Mouse (Mus musculus) heart, postnatal 0 days (tissue): ENCODE data around the gene Rpl3. TPM values are rescaled to one million over a fixed set of nuclear protein-coding genes. Genes with fewer than 3 reads are reported as not detected.

ENCODE experiments used
- ATAC-seq: fragments of 200-750 bp; cut with Nextera tagmentation; 2 replicates; pipeline ENCODE4 v1.8.0; 2017; ENCODE audit warnings: low read depth, moderate number of reproducible peaks, moderate library complexity; ENCODE audit not compliant: insufficient read depth
- DNase-seq: peaks from one replicate; pipeline ENCODE4 v3.0.0-alpha.2; 2016; ENCODE audit warnings: low spot score
- H3K27ac ChIP-seq: fragments of 300-500 bp; sonication (generic); 2 replicates; pipeline ENCODE4 v1.5.1; 2014; ENCODE audit warnings: low read depth, mild to moderate bottlenecking
- H3K27me3 ChIP-seq: fragments of 300-500 bp; sonication (generic); 2 replicates; pipeline ENCODE4 v1.6.1; 2014; ENCODE audit warnings: low read length, mixed read lengths; ENCODE audit not compliant: control insufficient read depth, insufficient read depth
- H3K36me3 ChIP-seq: fragments of 300-500 bp; sonication (generic); replicated peaks from 2 replicates; pipeline ENCODE4 v1.6.1; 2014; ENCODE audit warnings: low read length, mixed read lengths; ENCODE audit not compliant: control insufficient read depth, insufficient read depth
- H3K4me1 ChIP-seq: fragments of 300-500 bp; sonication (generic); 2 replicates; pipeline ENCODE4 v1.6.1; 2014; ENCODE audit warnings: antibody characterized with exemption; ENCODE audit not compliant: control insufficient read depth, insufficient read depth
- H3K4me2 ChIP-seq: fragments of 300-500 bp; sonication (generic); 2 replicates; pipeline ENCODE4 v1.6.1; 2014; ENCODE audit warnings: low read depth, mild to moderate bottlenecking, low read length, moderate library complexity
- H3K4me3 ChIP-seq: fragments of 300-500 bp; sonication (generic); 2 replicates; pipeline ENCODE4 v1.5.1; 2014; ENCODE audit warnings: low read depth, low read length
- H3K9ac ChIP-seq: fragments of 300-500 bp; sonication (generic); replicated peaks from 2 replicates; pipeline ENCODE4 v1.6.1; 2014; ENCODE audit warnings: low read depth, low read length, mixed read lengths
- H3K9me3 ChIP-seq: fragments of 300-500 bp; sonication (generic); replicated peaks from 2 replicates; pipeline ENCODE4 v1.6.1; 2016; ENCODE audit warnings: low read length; ENCODE audit not compliant: control insufficient read depth
- CTCF ChIP-seq: IDR thresholded peaks from 2 replicates; pipeline ENCODE4 v1.5.1; 2016; ENCODE audit warnings: antibody characterized with exemption, control low read depth, low read depth
- EP300 ChIP-seq: IDR thresholded peaks from 2 replicates; pipeline ENCODE4 v1.6.1; 2016; ENCODE audit warnings: antibody characterized with exemption, low read depth
- whole genome bisulfite sequencing: fragments of 180-500 bp; shearing (Covaris S2); extraction: QIAGEN DNeasy Blood & Tissue Kit; methylation state at CpG from one replicate; pipeline ENCODE4 v1.1.7; 2014; 5-methylcytosine and 5-hydroxymethylcytosine counted together
- polyA plus RNA-seq: library from polyadenylated mRNA; unstranded; fragments of >200 nt; fragmentation: Nextera tagmentation; extraction: Ambion mirVana; gene quantifications from 2 replicates; pipeline ENCODE4 v1.2.1, GENCODE M21; 2015
- total RNA-seq: library from RNA; depleted of rRNA; stranded (reverse); fragments of >200 nt; gene quantifications from 2 replicates; pipeline ENCODE4 v1.2.3, GENCODE M21; 2014; ENCODE audit warnings: low replicate concordance

Rpl3 gene
- total and polyA plus RNA-seq, 2 experiments from 2014 or later: 480 to 763 TPM

DNA sequence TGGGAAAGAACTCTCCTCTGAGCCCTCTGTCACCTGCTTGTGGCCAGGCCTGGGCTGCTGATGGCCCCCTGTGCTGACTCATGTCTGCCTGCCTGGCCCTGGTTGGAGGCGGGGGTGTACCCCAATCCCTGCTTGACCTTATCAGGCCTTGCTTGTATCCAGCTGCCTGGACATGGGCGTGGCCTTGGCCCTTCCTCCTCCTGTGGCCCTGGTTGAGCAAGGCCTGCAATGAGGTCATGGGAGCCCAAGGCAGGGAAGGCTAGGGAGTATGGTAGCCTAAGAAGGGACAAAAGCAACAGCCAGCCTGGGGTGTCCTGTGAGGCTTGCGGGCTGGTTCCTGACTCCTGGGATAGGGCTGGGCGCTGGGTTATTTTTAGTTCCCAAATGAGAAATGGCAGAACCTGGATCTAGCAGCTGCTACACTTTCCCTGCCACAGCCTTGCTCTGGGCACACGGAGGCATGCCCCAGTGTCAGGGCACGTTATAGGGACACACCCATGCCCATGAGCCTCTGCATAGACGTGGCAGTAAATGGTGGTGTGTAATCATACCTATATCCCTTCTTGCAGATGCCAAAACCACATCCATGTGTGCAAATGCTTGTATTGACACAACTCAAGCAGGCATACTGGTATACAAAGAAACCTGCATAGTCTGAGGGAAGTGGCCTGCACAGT is 37.5 kb downstream of the Rpl3 start:
- Histone ChIP-seq H3K27ac (peak overlapping the region; percentile 55), H3K4me2 (no peak overlapping the region), H3K4me3 (no peak overlapping the region), H3K9me3 (no peaks in the 10 kb centered on the region), H3K36me3 (no peaks in the 10 kb centered on the region), H3K4me1 (peaks cover 13% of the 10 kb centered on the region), H3K9ac (no peak overlapping the region; the same call in 1 of the 2 replicates), H3K27me3 (no peaks in the 10 kb centered on the region)
- TF ChIP-seq CTCF: no peak
- no peak for TF ChIP-seq EP300
- 26% methylated on average over 7 of the region's 7 CpGs for WGBS
- DNase-seq (no peak), ATAC-seq (peak; percentile 19; the same call in 1 of the 2 replicates)

DNA sequence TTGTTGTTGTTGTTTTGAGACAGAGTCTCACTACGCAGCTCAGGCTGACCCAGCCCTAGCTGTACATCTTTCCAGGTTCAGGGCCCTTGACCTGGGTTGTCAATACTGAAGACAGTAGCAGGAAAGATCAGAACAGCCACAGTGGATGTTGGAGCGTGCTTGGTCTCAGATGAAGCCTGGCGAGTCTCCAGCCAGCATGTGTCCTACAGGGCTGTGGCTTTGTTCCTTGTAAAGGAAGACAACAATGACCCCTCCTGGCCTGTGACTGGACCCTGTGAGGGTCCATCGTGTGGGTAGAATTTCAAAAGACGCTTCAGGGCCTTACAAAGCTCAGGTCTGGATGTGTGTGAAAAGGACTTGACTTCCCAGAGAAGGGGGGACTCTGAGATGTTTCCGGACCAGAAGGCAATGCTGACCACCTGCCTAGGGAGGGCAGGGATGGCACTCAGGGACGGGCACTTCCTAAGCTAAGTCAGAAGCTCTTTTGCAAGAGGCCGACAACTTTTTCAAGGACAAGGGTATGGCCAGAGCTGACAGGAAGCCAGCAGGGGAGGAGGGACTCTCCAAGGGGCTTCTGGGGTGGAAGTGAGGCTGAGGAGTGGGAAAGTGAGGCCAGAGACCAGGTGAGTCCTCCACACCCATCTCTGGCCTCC is 38.2 kb downstream of the Rpl3 start:
- 58% methylated on average over 8 of the region's 8 CpGs for WGBS
- no peaks in the 10 kb centered on the region for H3K36me3 ChIP-seq
- peak; percentile 26 for DNase-seq
- ATAC-seq: no peak; the same call in 1 of the 2 replicates
- peak overlapping the region; percentile 55 for H3K27ac ChIP-seq
- peaks cover 20% of the 10 kb centered on the region for H3K4me1 ChIP-seq
- no peaks in the 10 kb centered on the region for H3K9me3 ChIP-seq
- H3K9ac ChIP-seq: no peak overlapping the region; the same call in 1 of the 2 replicates
- no peak overlapping the region for H3K4me3 ChIP-seq
- H3K4me2 ChIP-seq: no peak overlapping the region
- H3K27me3 ChIP-seq: no peaks in the 10 kb centered on the region
- no peak for TF ChIP-seq EP300
- TF ChIP-seq CTCF: peak; percentile 20

GRCm38 (mm10) chr15:80051782-80052181 is 39.9 kb downstream of the Rpl3 start:
- WGBS: 67% methylated on average over 9 of the region's 9 CpGs
- H3K27me3 ChIP-seq: no peaks in the 10 kb centered on the region
- peak overlapping the region; percentile 82 for H3K27ac ChIP-seq
- peaks cover 34% of the 10 kb centered on the region for H3K4me1 ChIP-seq
- no peaks in the 10 kb centered on the region for H3K36me3 ChIP-seq
- peak; percentile 6; the same call in 1 of the 2 replicates for ATAC-seq
- no peak overlapping the region for H3K9ac ChIP-seq
- no peak for DNase-seq
- TF ChIP-seq EP300 (no peak; the same call in 1 of the 2 replicates), CTCF (no peak)
- H3K4me3 ChIP-seq: no peak overlapping the region
- no peaks in the 10 kb centered on the region for H3K9me3 ChIP-seq
- no peak overlapping the region for H3K4me2 ChIP-seq

DNA sequence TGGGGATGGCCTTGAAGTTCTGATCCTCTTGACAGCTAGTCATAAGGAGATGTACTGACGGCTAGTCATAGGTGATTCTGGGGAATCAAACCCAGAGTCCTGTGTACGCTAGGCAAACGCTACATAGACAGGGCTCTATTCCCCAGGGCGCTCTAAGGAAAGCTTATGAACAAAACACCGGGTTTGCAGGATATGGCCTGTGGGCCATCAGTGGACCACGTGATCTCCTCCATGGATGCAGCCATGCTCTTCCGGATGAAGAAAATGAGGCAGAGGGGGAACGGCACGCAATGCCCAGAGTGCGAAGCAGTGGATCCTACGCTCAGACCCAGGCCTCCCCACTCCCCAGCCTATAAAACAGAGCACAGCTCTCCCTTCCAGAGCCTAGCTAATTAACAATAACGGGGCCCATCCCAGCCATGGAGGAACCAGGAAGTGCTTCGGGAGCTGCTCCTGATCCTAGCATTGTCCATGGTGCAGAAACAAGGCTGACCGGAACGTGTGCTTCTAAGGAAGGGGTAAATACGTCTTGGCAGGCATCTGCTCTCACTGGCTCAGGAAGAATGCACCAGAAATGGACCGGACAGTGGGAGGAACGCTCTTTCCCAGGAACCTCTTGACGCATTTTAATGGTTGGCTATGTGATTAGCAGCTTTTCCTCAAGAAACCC is 40.4 kb downstream of the Rpl3 start:
- no peak for DNase-seq
- WGBS: 67% methylated on average over 19 of the region's 19 CpGs
- Histone ChIP-seq H3K36me3 (no peaks in the 10 kb centered on the region), H3K27me3 (no peaks in the 10 kb centered on the region), H3K4me3 (no peak overlapping the region), H3K4me2 (no peak overlapping the region), H3K4me1 (peaks cover 34% of the 10 kb centered on the region), H3K9ac (no peak overlapping the region), H3K27ac (peak overlapping the region; percentile 82), H3K9me3 (no peaks in the 10 kb centered on the region)
- peak; percentile 66 for ATAC-seq
- TF ChIP-seq CTCF (no peak), EP300 (no peak; the same call in 1 of the 2 replicates)

- peak overlapping the region; percentile 82 for H3K27ac ChIP-seq
- no peak overlapping the region for H3K9ac ChIP-seq
- H3K4me2 ChIP-seq: no peak overlapping the region
- 51% methylated on average over 4 of the region's 4 CpGs for WGBS
- H3K27me3 ChIP-seq: no peaks in the 10 kb centered on the region
- peaks cover 34% of the 10 kb centered on the region for H3K4me1 ChIP-seq
- DNase-seq (no peak), ATAC-seq (peak; percentile 47)
- H3K36me3 ChIP-seq: no peaks in the 10 kb centered on the region
- TF ChIP-seq EP300 (peak; percentile 77), CTCF (no peak)
- H3K9me3 ChIP-seq: no peaks in the 10 kb centered on the region
- no peak overlapping the region for H3K4me3 ChIP-seq
Measured at GRCm38 (mm10) chr15:80050093-80050492, 41.6 kb downstream of the Rpl3 start.
